Mouse (Mus musculus) kidney, postnatal 0 days (tissue): ENCODE measurements around the gene Tbx3. TPM values are rescaled to one million over a fixed set of nuclear protein-coding genes. Genes with fewer than 3 reads are reported as not detected.
A peak's percentile ranks its signal among the peaks of the same experiment; 100 is the strongest.

Experiments used
- ATAC-seq: fragments of 200-750 bp; cut with Nextera tagmentation; replicated peaks from 2 replicates; pipeline ENCODE4 v1.8.0; 2017; ENCODE audit warnings: low read depth, moderate number of reproducible peaks, moderate TSS enrichment, moderate library complexity; ENCODE audit not compliant: low FRiP score
- DNase-seq: peaks from one replicate; pipeline ENCODE4 v3.0.0-alpha.2; 2016; ENCODE audit warnings: low spot score
- H3K27ac ChIP-seq: fragments of 300-500 bp; sonication (generic); 2 replicates; pipeline ENCODE4 v1.5.1; 2014; ENCODE audit warnings: mild to moderate bottlenecking
- H3K27me3 ChIP-seq: fragments of 300-500 bp; sonication (generic); 2 replicates; pipeline ENCODE4 v1.6.1; 2014; ENCODE audit warnings: low read length, mixed read lengths; ENCODE audit not compliant: insufficient read depth
- H3K36me3 ChIP-seq: fragments of 300-500 bp; sonication (generic); 2 replicates; pipeline ENCODE4 v1.6.1; 2014; ENCODE audit warnings: low read length, mixed read lengths; ENCODE audit not compliant: insufficient read depth
- H3K4me1 ChIP-seq: fragments of 300-500 bp; sonication (generic); replicated peaks from 2 replicates; pipeline ENCODE4 v1.6.1; 2014; ENCODE audit warnings: antibody characterized with exemption, low read length, mixed read lengths; ENCODE audit not compliant: insufficient read depth
- H3K4me2 ChIP-seq: fragments of 300-500 bp; sonication (generic); 2 replicates; pipeline ENCODE4 v1.6.1; 2014; ENCODE audit warnings: mild to moderate bottlenecking, low read length, moderate library complexity, mixed read lengths
- H3K4me3 ChIP-seq: fragments of 300-500 bp; sonication (generic); replicated peaks from 2 replicates; pipeline ENCODE4 v1.5.1; 2014; ENCODE audit warnings: low read depth, low read length
- H3K9ac ChIP-seq: fragments of 300-500 bp; sonication (generic); 2 replicates; pipeline ENCODE4 v1.6.1; 2014; ENCODE audit warnings: low read depth, low read length
- H3K9me3 ChIP-seq: fragments of 300-500 bp; sonication (generic); replicated peaks from 2 replicates; pipeline ENCODE4 v1.6.1; 2016; ENCODE audit warnings: low read length, inconsistent platforms, mixed read lengths
- CTCF ChIP-seq: IDR thresholded peaks from 2 replicates; pipeline ENCODE4 v1.5.1; 2016; ENCODE audit warnings: antibody characterized with exemption, low read depth, mild to moderate bottlenecking, moderate library complexity
- WGBS: fragments of 180-500 bp; shearing (Covaris S2); extraction: QIAGEN DNeasy Blood & Tissue Kit; methylation state at CpG from one replicate; pipeline ENCODE4 v1.1.7; 2014; 5-methylcytosine and 5-hydroxymethylcytosine counted together
- polyA plus RNA-seq: library from polyadenylated mRNA; unstranded; fragments of >200 nt; fragmentation: Nextera tagmentation; extraction: Ambion mirVana; gene quantifications from 2 replicates; pipeline ENCODE4 v1.2.1, GENCODE M21; 2015

The Tbx3 gene
- polyA plus RNA-seq, 1 experiment from 2014 or later, result 32.9 TPM

DNA sequence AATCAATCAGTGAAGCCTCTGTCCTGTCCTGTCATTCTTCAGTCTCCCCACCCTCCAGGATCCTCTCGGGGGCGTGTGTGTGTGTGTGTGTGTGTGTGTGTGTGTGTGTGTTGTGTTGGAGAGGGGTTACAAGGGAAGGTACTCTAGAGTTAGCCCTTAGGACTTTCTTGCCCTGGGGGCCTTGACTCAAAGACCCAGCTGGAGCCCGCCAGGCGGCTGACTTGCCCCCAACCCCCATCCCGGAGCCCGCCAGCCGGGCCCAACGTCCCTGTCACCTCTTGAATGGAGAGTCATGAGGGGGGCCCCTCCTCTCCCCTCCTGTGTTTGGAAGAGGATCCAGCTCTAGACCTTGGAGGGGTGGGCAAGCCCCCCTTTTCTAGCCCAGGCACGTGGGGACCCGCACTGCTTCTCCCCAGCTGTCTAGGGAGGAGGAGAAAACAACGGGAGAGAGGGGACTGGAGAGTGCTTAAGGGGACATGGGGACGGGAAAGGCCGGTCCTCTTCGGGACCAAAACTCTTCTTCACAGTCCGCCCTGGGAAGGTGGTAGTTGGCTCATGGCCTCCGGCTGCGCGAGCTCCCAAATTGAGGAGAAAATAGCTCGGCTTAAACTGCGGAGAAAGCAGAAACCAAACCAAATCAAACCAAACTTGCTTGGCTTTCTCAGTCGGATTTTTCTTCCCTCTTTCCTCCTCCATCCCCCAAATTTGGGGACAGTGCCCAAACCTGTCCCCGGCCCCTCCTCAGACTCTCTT, 15.2 kb downstream of the Tbx3 start:
- Histone ChIP-seq H3K4me1 (0 out of 2 replicates have a peak, but pooled peaks cover 2% of the 10 kb centered on the region), H3K27me3 (peaks cover 71% of the 10 kb centered on the region), H3K4me3 (peak overlapping the region; percentile 23), H3K4me2 (peak overlapping the region; percentile 50), H3K36me3 (0 out of 2 replicates have a peak, but pooled peaks cover 3% of the 10 kb centered on the region), H3K9ac (peak overlapping the region; percentile 28; the same call in 1 of the 2 replicates), H3K9me3 (no peaks in the 10 kb centered on the region), H3K27ac (peak overlapping the region; percentile 62)
- 5% methylated on average over 22 of the region's 22 CpGs for WGBS
- no peak for TF ChIP-seq CTCF
- no peak for DNase-seq
- peak; percentile 34 for ATAC-seq

GRCm38 (mm10) chr5:119686199-119686964, 15.9 kb downstream of the Tbx3 start:
- Histone ChIP-seq H3K27ac (peak overlapping the region; percentile 62), H3K4me1 (0 out of 2 replicates have a peak, but pooled peaks cover 2% of the 10 kb centered on the region), H3K9ac (peak overlapping the region; percentile 28; the same call in 1 of the 2 replicates), H3K4me3 (peak overlapping the region; percentile 23), H3K4me2 (peak overlapping the region; percentile 50), H3K9me3 (no peaks in the 10 kb centered on the region), H3K27me3 (peaks cover 67% of the 10 kb centered on the region), H3K36me3 (no peaks in the 10 kb centered on the region)
- no peak for ATAC-seq
- peak; percentile 66 for DNase-seq
- WGBS, result 2% methylated on average over 29 of the region's 30 CpGs
- TF ChIP-seq CTCF, result peak; percentile 58

DNA sequence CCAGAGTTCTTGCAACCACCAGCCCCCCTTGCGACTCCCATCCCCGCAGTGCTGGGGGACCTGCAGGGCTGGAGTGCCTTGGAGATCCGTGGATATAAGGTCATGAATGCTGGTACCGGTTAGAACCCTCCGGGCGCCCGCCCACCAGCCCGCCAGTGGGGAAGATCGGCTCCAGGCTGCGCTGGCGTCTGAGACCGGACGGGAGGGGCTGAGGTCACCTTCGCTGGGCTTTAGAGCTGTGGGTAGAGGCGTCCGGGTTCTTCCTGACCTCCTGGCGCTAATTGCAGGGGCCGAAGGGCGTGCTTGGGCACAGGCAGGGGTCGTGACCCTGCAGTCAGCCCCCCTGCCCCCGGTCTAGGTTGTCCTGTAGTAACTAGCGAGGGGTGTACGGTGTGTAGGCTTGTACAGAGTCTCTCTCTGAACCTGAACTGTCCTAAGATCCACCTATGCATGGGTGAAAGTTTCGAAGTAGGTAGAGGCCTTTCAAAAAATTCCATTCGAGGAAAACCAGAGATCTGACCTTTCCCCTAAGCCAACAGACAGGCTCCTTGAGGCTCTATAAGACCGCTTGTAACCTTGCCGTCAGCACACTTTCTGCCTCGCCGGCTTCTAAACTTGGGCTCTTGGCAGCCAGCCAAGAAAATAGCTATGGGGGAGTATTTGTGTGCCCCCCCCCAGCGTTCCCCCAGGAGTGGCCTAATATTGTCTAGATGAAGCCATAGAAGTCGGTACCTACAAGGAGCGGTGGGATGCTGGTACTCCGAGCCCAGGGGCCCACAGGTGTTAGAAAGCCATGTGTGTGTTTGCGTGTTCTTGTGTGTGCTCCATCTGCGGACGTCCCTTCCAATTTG, 16.8 kb downstream of the Tbx3 start:
- H3K4me3 ChIP-seq, result no peak overlapping the region
- 9% methylated on average over 36 of the region's 36 CpGs for WGBS

DNA sequence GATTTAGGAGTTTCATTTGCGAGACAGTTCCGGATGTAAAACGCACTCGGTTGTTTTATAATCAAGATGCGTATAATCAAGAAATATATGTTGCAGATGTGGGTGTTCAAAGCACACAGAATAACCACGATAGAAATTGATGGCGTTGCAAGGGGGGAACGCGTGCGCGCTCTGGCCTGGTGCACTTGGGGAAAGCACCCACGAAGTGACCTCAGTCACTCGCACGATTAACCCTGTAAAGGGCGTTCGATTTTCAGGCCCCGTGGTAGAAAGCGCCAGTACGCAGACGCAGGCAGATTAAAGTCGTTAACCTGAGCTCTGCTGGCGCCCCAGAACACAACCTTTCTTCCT, 17.4 kb downstream of the Tbx3 start:
- Histone ChIP-seq H3K27me3 (peaks cover 55% of the 10 kb centered on the region), H3K4me1 (0 out of 2 replicates have a peak, but pooled peaks cover 2% of the 10 kb centered on the region), H3K4me2 (no peak overlapping the region), H3K36me3 (no peaks in the 10 kb centered on the region), H3K9ac (no peak overlapping the region), H3K9me3 (no peaks in the 10 kb centered on the region), H3K27ac (no peak overlapping the region), H3K4me3 (no peak overlapping the region)
- WGBS, result 33% methylated on average over 22 of the region's 22 CpGs
- ATAC-seq (no peak), DNase-seq (no peak)
- no peak for TF ChIP-seq CTCF

More for the DNA sequence above, 16.8 kb downstream of the Tbx3 start:
- Histone ChIP-seq H3K9me3 (no peaks in the 10 kb centered on the region), H3K27me3 (peaks cover 61% of the 10 kb centered on the region), H3K36me3 (no peaks in the 10 kb centered on the region), H3K4me2 (peak overlapping the region; percentile 24; the same call in 1 of the 2 replicates), H3K9ac (no peak overlapping the region), H3K27ac (no peak overlapping the region), H3K4me1 (0 out of 2 replicates have a peak, but pooled peaks cover 2% of the 10 kb centered on the region)
- TF ChIP-seq CTCF, result no peak
- no peak for ATAC-seq
- no peak for DNase-seq

- Histone ChIP-seq H3K4me2 (no peak overlapping the region), H3K9ac (no peak overlapping the region), H3K27ac (no peak overlapping the region), H3K4me1 (0 out of 2 replicates have a peak, but pooled peaks cover 2% of the 10 kb centered on the region), H3K36me3 (no peaks in the 10 kb centered on the region), H3K27me3 (peaks cover 50% of the 10 kb centered on the region), H3K4me3 (no peak overlapping the region), H3K9me3 (no peaks in the 10 kb centered on the region)
- 41% methylated on average over 3 of the region's 3 CpGs for WGBS
- no peak for ATAC-seq
- DNase-seq, result no peak
- TF ChIP-seq CTCF, result no peak
Measured at GRCm38 (mm10) chr5:119688306-119688705, 17.8 kb downstream of the Tbx3 start.
